Mouse (Mus musculus): Measurements from ENCODE around the gene Slc51a. TPM values are rescaled to one million over a fixed set of nuclear protein-coding genes. Genes with fewer than 3 reads are reported as not detected.
"Not testable (repeated sequence)": the region's sequence is repeated elsewhere in the genome, so short reads cannot be mapped to it uniquely, and the experiment has no call there.

The Slc51a gene
- polyA plus RNA-seq, 1 experiment from 2014 or later: 3.9 TPM

DNA sequence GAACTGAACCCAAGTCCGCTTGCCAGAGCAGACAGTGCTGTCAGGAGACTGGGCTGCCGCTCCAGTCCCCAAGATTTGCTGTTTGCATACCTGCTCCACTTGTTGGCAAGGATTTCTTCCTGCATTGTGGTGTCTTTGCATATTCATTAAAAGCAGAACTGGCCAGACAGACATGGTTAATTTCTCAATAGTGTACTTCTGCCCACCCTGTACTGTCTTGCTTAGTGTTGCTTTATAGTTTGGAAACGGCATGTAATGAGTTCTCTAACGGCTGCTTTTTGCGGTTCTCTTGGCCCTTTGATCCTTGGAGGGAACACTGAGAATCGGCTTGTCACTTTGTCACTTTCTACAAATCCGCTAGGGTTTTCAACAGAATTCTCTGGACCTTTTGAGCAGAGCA is 13.8 kb upstream of the Slc51a start:
- H3K36me3 ChIP-seq (ENCODE audit: insufficient read depth, low read length): no peaks in the 10 kb centered on the region
- no peak overlapping the region for H3K27ac ChIP-seq (ENCODE audit: low read length)
- H3K4me1 ChIP-seq (ENCODE audit: insufficient read depth, low read length): no peaks in the 10 kb centered on the region
- H3K27me3 ChIP-seq (ENCODE audit: insufficient read depth, low read length): peaks cover 4% of the 10 kb centered on the region
- ATAC-seq (ENCODE audit: low FRiP score, low TSS enrichment): no peak
- H3K9ac ChIP-seq (replicated peaks; ENCODE audit: low read length): no peak overlapping the region
- no peak overlapping the region for H3K4me2 ChIP-seq (replicated peaks; ENCODE audit: low read depth, low read length)
- whole genome bisulfite sequencing: 37% methylated on average over 7 of the region's 7 CpGs
- H3K4me3 ChIP-seq (ENCODE audit: low read length): no peak overlapping the region
- no peaks in the 10 kb centered on the region for H3K9me3 ChIP-seq (ENCODE audit: low read length)

DNA sequence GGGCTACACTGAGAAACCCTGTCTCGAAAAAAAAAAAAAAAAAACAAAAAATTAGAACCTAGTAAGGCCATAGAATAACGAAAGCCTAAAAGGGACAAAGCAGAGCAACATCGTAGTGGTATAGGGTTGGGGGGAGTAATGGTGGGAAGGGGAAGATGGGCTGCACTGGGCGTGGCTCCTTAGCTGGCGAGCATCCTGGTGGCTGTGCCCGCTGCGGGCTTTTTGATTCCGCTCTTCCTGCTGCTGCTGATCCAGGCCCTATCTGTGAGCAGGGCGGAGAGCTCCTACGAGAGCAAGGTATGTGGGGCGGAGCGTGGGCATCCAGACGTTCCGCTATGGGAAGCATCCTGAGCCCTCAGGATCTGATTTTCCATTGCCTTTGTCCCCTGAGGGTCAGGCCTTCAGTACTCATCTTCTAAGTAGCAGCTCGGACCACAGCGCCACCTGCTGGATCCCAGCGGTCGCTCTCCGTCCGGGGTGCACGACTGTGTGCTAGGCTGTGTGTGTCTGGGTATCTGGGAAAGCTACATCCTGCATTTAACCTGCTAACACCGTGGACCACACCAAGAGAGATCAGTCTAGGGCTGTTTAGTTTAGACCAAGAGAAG is 11.9 kb upstream of the Slc51a start:
- Histone ChIP-seq H3K4me2 (replicated peaks; ENCODE audit: low read depth, low read length) (peak overlapping the region; percentile 58), H3K27ac (ENCODE audit: low read length) (no peak overlapping the region), H3K9ac (replicated peaks; ENCODE audit: low read length) (peak overlapping the region; percentile 59; the same call in 1 of the 2 replicates), H3K36me3 (ENCODE audit: insufficient read depth, low read length) (no peaks in the 10 kb centered on the region), H3K9me3 (ENCODE audit: low read length) (no peaks in the 10 kb centered on the region), H3K4me3 (ENCODE audit: low read length) (peak overlapping the region; percentile 38), H3K4me1 (ENCODE audit: insufficient read depth, low read length) (no peaks in the 10 kb centered on the region), H3K27me3 (ENCODE audit: insufficient read depth, low read length) (peaks cover 4% of the 10 kb centered on the region)
- peak; percentile 92 for ATAC-seq (ENCODE audit: low FRiP score, low TSS enrichment)
- 6% methylated on average over 22 of the region's 22 CpGs for WGBS

DNA sequence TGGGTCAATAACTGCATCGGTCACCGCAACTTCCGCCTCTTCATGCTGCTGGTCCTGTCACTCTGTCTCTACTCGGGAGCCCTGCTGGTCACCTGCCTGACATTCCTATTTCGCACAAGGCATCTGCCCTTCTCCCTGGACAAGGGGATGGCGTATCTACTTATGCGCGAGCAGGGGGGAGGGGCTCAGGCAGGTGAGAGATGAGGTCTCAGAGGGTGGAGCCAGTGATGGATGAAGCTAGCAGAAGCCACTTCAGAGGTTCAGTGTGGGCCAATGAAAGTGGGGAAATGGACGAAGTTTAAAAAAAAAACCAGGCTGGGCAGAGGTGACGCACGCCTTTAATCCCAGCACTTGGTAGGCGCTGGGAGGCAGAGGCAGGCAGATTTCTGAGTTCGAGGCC is 11.3 kb upstream of the Slc51a start:
- Histone ChIP-seq H3K9me3 (ENCODE audit: low read length) (no peaks in the 10 kb centered on the region), H3K4me2 (replicated peaks; ENCODE audit: low read depth, low read length) (peak overlapping the region; percentile 58), H3K36me3 (ENCODE audit: insufficient read depth, low read length) (no peaks in the 10 kb centered on the region), H3K27ac (ENCODE audit: low read length) (no peak overlapping the region), H3K4me3 (ENCODE audit: low read length) (no peak overlapping the region), H3K4me1 (ENCODE audit: insufficient read depth, low read length) (no peaks in the 10 kb centered on the region), H3K27me3 (ENCODE audit: insufficient read depth, low read length) (peaks cover 4% of the 10 kb centered on the region), H3K9ac (replicated peaks; ENCODE audit: low read length) (no peak overlapping the region)
- WGBS: 71% methylated on average over 13 of the region's 13 CpGs
- ATAC-seq (ENCODE audit: low FRiP score, low TSS enrichment): no peak

DNA sequence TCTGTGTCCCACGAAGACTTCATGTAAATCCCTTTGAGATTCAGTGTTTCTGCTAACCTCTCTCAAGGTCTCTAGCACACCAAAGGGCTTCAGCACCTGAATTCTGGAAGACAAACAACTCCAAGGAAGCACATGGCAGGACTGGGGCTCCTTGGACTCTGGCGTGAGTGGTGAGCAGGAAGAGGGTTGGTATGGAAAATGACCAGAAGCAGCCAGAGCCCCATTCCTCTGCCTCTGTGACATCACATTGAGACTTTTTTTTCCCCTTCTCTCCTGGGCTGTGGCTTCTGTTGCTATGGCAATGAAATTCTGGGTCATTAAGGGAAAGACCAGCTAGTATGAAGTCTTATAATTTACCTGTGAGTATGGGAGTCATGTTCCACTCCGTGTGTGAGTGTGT is 8.3 kb upstream of the Slc51a start, which contains the start of gene Zdhhc19:
Gene Zdhhc19, plus strand, starts transcription at position 301 of the 400 bp plus-strand sequence.
- no peaks in the 10 kb centered on the region for H3K4me1 ChIP-seq (ENCODE audit: insufficient read depth, low read length)
- H3K4me2 ChIP-seq (replicated peaks; ENCODE audit: low read depth, low read length): no peak within 1 kb of the TSS
- H3K4me3 ChIP-seq (ENCODE audit: low read length): no peak within 1 kb of the TSS
- 72% methylated on average over 3 of the region's 3 CpGs for WGBS
- H3K36me3 ChIP-seq (ENCODE audit: insufficient read depth, low read length): no peaks in the 10 kb centered on the region
- H3K9ac ChIP-seq (replicated peaks; ENCODE audit: low read length): no peak within 1 kb of the TSS
- peaks cover 4% of the 10 kb centered on the region for H3K27me3 ChIP-seq (ENCODE audit: insufficient read depth, low read length)
- no peak within 1 kb of the TSS for H3K27ac ChIP-seq (ENCODE audit: low read length)
- ATAC-seq (ENCODE audit: low FRiP score, low TSS enrichment): no peak
- H3K9me3 ChIP-seq (ENCODE audit: low read length): no peaks in the 10 kb centered on the region

DNA sequence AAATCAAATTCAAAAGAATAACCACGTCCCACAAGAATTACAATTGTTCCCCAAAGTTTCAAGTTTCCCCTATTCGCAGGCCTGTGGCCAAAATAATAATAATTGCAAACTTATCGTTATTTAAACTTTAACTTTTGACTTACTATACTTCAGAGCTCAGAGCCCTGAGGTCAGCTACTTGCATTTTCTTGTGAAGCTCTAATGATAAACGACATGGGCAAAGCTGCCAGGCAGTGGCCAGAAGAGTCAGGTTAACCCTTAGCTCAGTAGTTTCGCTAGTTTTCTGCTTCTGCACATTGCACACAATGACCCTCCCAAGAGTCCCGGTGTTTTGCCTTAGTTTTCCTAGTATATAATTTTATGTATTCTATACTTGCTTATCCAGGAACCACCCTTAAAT is 6.7 kb upstream of the Slc51a start:
- H3K27ac ChIP-seq (ENCODE audit: low read length); H3K4me3 ChIP-seq (ENCODE audit: low read length); H3K36me3 ChIP-seq (ENCODE audit: insufficient read depth, low read length); H3K9me3 ChIP-seq (ENCODE audit: low read length); H3K4me2 ChIP-seq (replicated peaks; ENCODE audit: low read depth, low read length); H3K27me3 ChIP-seq (ENCODE audit: insufficient read depth, low read length); ATAC-seq (ENCODE audit: low FRiP score, low TSS enrichment); H3K9ac ChIP-seq (replicated peaks; ENCODE audit: low read length); H3K4me1 ChIP-seq (ENCODE audit: insufficient read depth, low read length): not testable (repeated sequence)
- WGBS: 50% methylated on average over 6 of the region's 6 CpGs

DNA sequence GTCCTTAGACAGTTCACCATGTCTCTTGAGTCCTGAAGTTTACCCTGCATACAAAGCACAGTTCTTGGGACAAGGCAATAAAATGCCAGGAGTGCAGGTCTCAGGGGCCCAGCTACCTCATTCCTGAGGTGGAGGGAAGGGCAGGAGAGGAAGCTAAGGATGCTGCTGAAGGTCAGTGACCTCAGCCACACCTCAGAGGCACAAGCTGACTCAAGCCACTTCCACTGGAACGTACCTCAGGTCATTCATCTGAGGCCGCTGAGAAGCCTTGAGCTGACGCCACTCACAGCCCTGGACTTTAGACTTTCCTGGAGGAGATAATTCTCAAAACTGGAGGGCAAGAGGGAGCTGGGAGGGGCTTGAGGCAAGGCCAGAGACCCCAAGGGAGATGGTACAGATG is 1.3 kb upstream of the Slc51a start:
- Histone ChIP-seq H3K27ac (ENCODE audit: low read length) (no peak overlapping the region), H3K36me3 (ENCODE audit: insufficient read depth, low read length) (no peaks in the 10 kb centered on the region), H3K27me3 (ENCODE audit: insufficient read depth, low read length) (no peaks in the 10 kb centered on the region), H3K9me3 (ENCODE audit: low read length) (no peaks in the 10 kb centered on the region), H3K4me1 (ENCODE audit: insufficient read depth, low read length) (peaks cover 16% of the 10 kb centered on the region), H3K9ac (replicated peaks; ENCODE audit: low read length) (no peak overlapping the region), H3K4me2 (replicated peaks; ENCODE audit: low read depth, low read length) (no peak overlapping the region), H3K4me3 (ENCODE audit: low read length) (no peak overlapping the region)
- WGBS: 78% methylated on average over 3 of the region's 3 CpGs
- ATAC-seq (ENCODE audit: low FRiP score, low TSS enrichment): no peak

DNA sequence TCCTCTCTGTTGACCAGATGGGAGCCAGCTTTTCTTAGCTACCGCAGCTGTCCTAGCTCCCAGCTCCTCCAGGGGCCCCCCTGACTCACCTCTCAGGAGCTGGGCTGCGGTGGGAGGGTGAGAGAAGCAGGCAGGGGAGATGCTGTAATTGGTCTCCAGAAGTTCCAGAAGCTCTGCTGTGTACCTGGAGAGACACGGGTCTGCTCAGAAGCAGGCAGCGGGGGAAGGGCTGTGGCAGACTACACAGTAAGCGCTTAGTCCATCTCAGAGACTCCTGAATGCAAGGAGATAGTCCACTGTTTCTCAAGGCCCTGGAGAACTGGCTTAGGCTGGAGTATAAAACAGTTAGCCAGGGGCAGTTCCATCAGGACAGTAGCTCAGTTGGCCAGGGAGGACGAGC is 1.6 kb downstream of the Slc51a start:
- H3K9ac ChIP-seq (replicated peaks; ENCODE audit: low read length): no peak overlapping the region
- peaks cover 21% of the 10 kb centered on the region for H3K4me1 ChIP-seq (ENCODE audit: insufficient read depth, low read length)
- no peaks in the 10 kb centered on the region for H3K27me3 ChIP-seq (ENCODE audit: insufficient read depth, low read length)
- no peak overlapping the region for H3K27ac ChIP-seq (ENCODE audit: low read length)
- WGBS: 71% methylated on average over 6 of the region's 6 CpGs
- H3K4me3 ChIP-seq (ENCODE audit: low read length): no peak overlapping the region
- no peaks in the 10 kb centered on the region for H3K9me3 ChIP-seq (ENCODE audit: low read length)
- no peak for ATAC-seq (ENCODE audit: low FRiP score, low TSS enrichment)
- H3K36me3 ChIP-seq (ENCODE audit: insufficient read depth, low read length): no peaks in the 10 kb centered on the region
- no peak overlapping the region for H3K4me2 ChIP-seq (replicated peaks; ENCODE audit: low read depth, low read length)

DNA sequence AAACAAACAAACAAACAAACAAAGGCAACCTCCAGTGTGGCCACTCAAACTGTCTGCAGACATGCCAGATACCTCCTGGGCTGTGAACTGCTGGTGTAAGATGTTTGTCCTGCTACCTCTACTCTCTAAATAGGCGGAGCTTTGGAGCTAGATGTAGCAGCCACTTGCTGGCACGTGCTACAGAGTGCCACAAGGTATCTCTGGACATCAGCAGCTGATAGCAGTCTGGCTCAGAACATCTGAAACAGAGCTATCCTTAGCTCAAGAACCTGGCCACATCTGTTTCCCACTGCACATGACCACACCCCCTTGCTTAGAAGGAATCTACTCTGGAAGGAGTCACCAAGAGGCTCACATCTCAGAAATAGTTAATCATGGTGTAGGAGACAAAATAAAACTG is 2.5 kb downstream of the Slc51a start:
- no peaks in the 10 kb centered on the region for H3K9me3 ChIP-seq (ENCODE audit: low read length)
- H3K27me3 ChIP-seq (ENCODE audit: insufficient read depth, low read length): no peaks in the 10 kb centered on the region
- WGBS: 74% methylated on average over 2 of the region's 2 CpGs
- H3K4me2 ChIP-seq (replicated peaks; ENCODE audit: low read depth, low read length): no peak overlapping the region
- H3K4me3 ChIP-seq (ENCODE audit: low read length): no peak overlapping the region
- ATAC-seq (ENCODE audit: low FRiP score, low TSS enrichment): no peak
- H3K9ac ChIP-seq (replicated peaks; ENCODE audit: low read length): no peak overlapping the region
- no peaks in the 10 kb centered on the region for H3K36me3 ChIP-seq (ENCODE audit: insufficient read depth, low read length)
- no peak overlapping the region for H3K27ac ChIP-seq (ENCODE audit: low read length)
- peaks cover 21% of the 10 kb centered on the region for H3K4me1 ChIP-seq (ENCODE audit: insufficient read depth, low read length)

DNA sequence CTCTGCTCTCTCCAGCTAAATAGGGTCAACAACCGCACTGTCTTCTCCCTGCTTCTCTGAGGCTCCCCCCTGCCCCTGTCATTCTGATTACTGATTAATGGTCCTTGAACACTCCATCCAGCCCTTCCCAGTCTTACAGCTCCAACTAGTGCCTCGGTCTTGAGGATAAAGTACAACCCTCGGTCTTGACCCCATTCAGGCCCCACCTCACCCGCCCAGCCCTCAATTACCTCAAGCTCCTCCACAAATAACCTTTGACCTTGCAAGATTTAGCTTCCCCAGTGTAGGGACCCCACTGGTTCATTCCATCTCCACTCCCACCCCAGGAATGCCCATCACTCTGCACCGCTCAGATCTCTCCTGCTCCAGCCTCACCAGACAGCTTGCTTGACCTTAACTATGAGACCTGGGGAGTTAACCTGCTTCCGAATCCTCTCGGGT is 3.2 kb downstream of the Slc51a start:
- 12% methylated on average over 7 of the region's 7 CpGs for WGBS
- peaks cover 21% of the 10 kb centered on the region for H3K4me1 ChIP-seq (ENCODE audit: insufficient read depth, low read length)
- H3K27ac ChIP-seq (ENCODE audit: low read length): peak overlapping the region; percentile 63; the same call in 1 of the 2 replicates
- no peaks in the 10 kb centered on the region for H3K36me3 ChIP-seq (ENCODE audit: insufficient read depth, low read length)
- H3K4me3 ChIP-seq (ENCODE audit: low read length): no peak overlapping the region
- peak; percentile 93 for ATAC-seq (ENCODE audit: low FRiP score, low TSS enrichment)
- no peaks in the 10 kb centered on the region for H3K9me3 ChIP-seq (ENCODE audit: low read length)
- H3K9ac ChIP-seq (replicated peaks; ENCODE audit: low read length): no peak overlapping the region
- no peak overlapping the region for H3K4me2 ChIP-seq (replicated peaks; ENCODE audit: low read depth, low read length)
- H3K27me3 ChIP-seq (ENCODE audit: insufficient read depth, low read length): no peaks in the 10 kb centered on the region

DNA sequence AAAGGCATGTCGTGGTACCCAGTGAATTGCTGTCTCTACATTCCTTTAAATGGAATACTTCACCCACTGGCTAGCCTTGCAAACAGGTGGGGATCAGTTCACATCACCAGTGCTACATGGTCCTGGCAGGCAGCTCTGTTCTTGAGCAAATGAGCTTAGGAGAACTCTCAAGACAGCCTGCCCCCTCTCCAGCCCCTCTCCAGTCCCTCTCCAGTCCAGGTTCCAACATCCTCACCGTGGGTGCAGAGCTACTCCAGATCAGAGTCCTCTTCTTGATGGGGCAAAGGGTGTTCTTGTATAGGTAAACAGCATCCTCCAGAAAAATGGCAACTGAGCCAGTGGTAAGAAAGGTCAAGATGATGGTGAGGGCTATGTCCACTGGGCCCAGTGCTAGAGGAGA is 8.3 kb downstream of the Slc51a start:
- H3K27ac ChIP-seq (ENCODE audit: low read length): no peak overlapping the region
- no peak overlapping the region for H3K4me2 ChIP-seq (replicated peaks; ENCODE audit: low read depth, low read length)
- no peaks in the 10 kb centered on the region for H3K27me3 ChIP-seq (ENCODE audit: insufficient read depth, low read length)
- WGBS: 77% methylated on average over 2 of the region's 2 CpGs
- H3K4me1 ChIP-seq (ENCODE audit: insufficient read depth, low read length): peaks cover 10% of the 10 kb centered on the region
- H3K9ac ChIP-seq (replicated peaks; ENCODE audit: low read length): no peak overlapping the region
- no peaks in the 10 kb centered on the region for H3K9me3 ChIP-seq (ENCODE audit: low read length)
- no peaks in the 10 kb centered on the region for H3K36me3 ChIP-seq (ENCODE audit: insufficient read depth, low read length)
- ATAC-seq (ENCODE audit: low FRiP score, low TSS enrichment): no peak
- no peak overlapping the region for H3K4me3 ChIP-seq (ENCODE audit: low read length)
